Mouse (Mus musculus) c-Kit-positive CD71-positive TER-119-negative erythroid progenitor cells, embryonic 14.5 days (primary cell): Measurements from ENCODE around the gene Nup88.

Experiments used
- DNase-seq: peaks from one replicate; pipeline ENCODE4 v3.0.0-alpha.2; 2013; ENCODE audit warnings: low read depth

The Nup88 gene

GRCm38 (mm10) chr11:70969821-70970559 is at the start of gene Nup88, which contains the start of gene Rpain:
Nup88 (minus strand) TSS chr11:70969973.
Rpain (plus strand) TSS chr11:70970213.
- peak; percentile 91 for DNase-seq

GRCm38 (mm10) chr11:71018416-71019200 is 48.8 kb upstream of the Nup88 start:
- DNase-seq: peak; percentile 9

- no peak for DNase-seq
Observed at GRCm38 (mm10) chr11:71017051-71017450, 47.3 kb upstream of the Nup88 start.

GRCm38 (mm10) chr11:71012743-71013142 is 43.0 kb upstream of the Nup88 start:
- no peak for DNase-seq

- no peak for DNase-seq
Observed at GRCm38 (mm10) chr11:71008321-71008720, 38.5 kb upstream of the Nup88 start.

- DNase-seq: no peak
Observed at GRCm38 (mm10) chr11:71007831-71008230, 38.1 kb upstream of the Nup88 start.

DNA sequence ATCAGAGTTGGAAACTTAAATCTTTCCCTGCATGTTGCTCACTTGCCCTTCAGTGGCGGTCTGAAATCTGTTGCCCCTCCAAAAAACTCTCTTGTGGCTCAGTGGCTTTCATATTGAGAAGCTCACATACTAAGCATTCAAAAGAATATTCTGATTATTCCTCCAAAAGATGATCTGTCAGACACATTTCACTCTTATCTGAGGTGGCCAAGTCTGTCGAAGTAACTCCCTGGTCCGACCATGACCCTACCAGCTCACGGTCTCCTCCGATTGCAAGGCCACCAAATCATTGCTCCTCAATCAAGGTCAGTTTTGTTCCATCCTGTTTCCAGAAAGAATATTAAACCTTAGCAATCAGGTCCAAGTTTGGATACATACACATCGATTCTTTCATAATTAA is 37.3 kb upstream of the Nup88 start:
- no peak for DNase-seq

- no peak for DNase-seq
Observed at GRCm38 (mm10) chr11:71005046-71005445, 35.3 kb upstream of the Nup88 start.

GRCm38 (mm10) chr11:71004316-71004773 is 34.6 kb upstream of the Nup88 start, which contains the start of gene Dhx33:
Dhx33 (minus strand) TSS chr11:71004437.
- DNase-seq: peak; percentile 98

GRCm38 (mm10) chr11:71003611-71004315 is 34.0 kb upstream of the Nup88 start:
- DNase-seq: peak; percentile 44

GRCm38 (mm10) chr11:71001167-71001566 is 31.4 kb upstream of the Nup88 start:
- DNase-seq: no peak

- DNase-seq: peak; percentile 83
Observed at GRCm38 (mm10) chr11:70982557-70983228, 12.9 kb upstream of the Nup88 start, which contains the start of gene C1qbp. C1qbp (minus strand) TSS chr11:70983026.

GRCm38 (mm10) chr11:70982030-70982429 is 12.3 kb upstream of the Nup88 start:
- DNase-seq: no peak

DNA sequence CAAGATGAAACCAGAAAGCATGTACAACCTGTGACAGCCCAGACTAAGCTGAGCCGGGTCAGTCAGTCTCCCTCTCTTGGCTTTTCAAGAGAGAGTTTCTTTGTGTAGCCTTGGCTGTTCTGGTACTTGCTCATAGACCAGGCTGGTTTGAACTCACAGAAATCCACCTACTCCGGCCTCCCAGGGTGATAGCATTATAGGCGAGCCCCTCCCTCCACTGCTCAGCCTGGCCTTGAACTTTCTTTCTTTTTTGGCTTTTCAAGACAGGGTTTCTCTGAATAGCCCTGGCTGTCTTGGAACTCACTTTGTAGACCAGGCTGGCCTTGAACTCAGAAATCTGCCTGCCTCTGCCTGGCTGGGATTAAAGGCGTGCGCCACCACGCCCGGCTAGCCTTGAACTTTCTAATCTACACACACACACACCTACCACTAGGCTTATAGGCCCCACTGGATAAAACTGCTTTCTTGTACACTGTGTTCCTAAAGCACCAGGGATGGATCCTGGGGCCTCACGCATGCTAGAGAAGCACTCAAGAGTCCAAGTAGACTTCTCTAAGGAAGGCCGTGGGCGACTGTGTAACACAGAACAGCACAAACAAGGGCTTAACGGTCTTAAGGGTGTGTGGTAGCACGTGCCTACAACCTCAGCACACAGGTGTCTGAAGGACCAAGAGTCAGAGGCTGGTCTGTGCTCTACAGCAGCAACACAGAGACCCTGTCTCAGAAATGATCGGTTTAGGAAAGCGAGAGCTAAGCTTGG is 11.2 kb upstream of the Nup88 start:
- no peak for DNase-seq

GRCm38 (mm10) chr11:70980232-70980631 is 10.5 kb upstream of the Nup88 start:
- no peak for DNase-seq

DNA sequence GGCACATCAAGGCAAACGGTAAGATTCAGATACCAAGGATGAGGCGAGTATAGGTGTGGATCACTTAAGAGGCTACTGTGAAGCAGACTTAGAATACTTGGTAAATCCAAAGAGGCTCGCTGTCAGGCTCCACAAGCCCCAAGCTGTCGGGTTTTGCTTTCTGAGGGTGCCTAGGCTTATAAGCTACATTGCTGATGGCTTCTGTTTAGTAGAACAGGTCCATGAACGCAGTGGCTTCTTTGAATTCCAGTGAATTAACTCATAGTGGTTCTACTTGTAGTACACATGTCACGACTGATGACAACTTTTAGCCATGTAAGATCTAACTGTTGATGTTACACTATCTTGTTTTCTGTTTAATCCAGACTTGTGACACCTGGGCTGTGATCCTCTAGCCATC is 7.5 kb upstream of the Nup88 start:
- DNase-seq: no peak

- DNase-seq: no peak
Observed at GRCm38 (mm10) chr11:70975193-70975592, 5.4 kb upstream of the Nup88 start.

DNA sequence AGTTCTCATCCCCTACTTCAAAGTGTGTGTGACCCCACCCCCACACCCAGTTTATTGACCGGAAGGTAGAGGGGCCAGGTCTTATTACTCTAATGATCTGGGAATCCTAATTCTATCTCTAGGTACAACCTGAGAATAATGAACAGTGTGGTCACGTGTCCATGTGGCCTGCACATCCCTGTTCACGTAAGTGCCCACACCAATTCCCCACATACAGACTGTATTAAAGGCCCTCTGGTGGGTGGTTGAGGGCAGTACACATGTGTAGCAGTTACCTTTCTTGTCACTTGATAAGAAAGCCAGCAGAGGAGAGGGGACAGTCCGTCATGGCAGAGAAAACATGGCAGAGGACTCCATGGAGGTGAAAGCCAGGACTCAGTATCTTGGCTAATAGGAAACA is 4.2 kb upstream of the Nup88 start:
- no peak for DNase-seq

GRCm38 (mm10) chr11:70972586-70972985 is 2.8 kb upstream of the Nup88 start:
- no peak for DNase-seq

- DNase-seq: peak; percentile 91
Observed at GRCm38 (mm10) chr11:70970560-70971540, 1.1 kb upstream of the Nup88 start.
